Mouse (Mus musculus) common myeloid progenitor, adult 5-6 weeks (primary cell): Measurements from ENCODE around the gene Kcnh1. TPM values are rescaled to one million over a fixed set of nuclear protein-coding genes. Genes with fewer than 3 reads are reported as not detected.

Source experiments
- ATAC-seq: replicated peaks from 2 replicates; pipeline ENCODE4 v1.8.0; 2016; ENCODE audit warnings: low read depth, mild to moderate bottlenecking, moderate TSS enrichment, inconsistent platforms; ENCODE audit not compliant: poor library complexity, severe bottlenecking
- total RNA-seq: library from RNA; stranded (forward); fragments of 200-1000, 187-1606 nt; gene quantifications from 2 replicates; pipeline ENCODE4 v1.2.3, GENCODE M21; 2017

Gene Kcnh1
- total RNA-seq, 1 experiment from 2014 or later, result not detected

- peak; percentile 48 for ATAC-seq
Measured at GRCm38 (mm10) chr1:192449572-192450351, 259.2 kb downstream of the Kcnh1 start.

DNA sequence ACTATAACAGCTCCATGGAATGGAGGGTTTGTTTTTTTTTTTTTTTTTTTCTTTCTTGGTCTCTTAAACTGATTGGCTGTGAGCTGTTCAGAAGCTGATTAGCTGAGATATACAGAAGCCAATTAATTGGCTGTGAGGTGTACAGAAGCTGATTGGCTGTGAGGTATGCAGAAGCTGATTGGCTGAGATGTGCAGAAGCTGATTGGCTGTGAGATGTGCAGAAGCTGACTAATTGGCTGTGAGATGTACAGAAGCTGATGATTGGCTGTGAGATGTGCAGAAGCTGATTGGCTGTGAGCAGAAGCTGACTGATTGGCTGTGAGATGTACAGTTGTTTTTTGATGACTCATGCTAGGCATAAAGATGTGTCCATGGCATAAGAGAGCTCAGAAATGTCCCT, 259.9 kb downstream of the Kcnh1 start:
- ATAC-seq, result no peak

DNA sequence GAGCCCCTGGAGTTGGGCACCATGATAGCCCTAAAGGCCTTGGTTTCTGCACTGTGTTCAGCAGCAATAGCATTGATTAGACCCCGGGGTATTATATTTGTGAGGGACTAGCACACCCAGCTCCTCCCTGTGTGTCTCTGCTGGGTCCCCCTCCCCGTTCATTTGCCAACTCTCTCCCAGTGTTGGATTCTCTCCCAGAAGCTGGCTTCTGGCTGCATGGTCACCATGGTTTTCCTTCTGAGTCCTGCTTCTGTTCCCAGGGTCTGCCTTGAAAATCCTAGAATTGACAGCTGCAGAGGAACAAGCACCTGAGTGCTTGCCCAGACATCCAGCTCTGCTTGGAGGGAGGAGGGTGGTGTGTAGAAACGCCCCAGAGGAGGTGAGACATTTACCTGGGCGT, 261.1 kb downstream of the Kcnh1 start:
- ATAC-seq, result no peak

DNA sequence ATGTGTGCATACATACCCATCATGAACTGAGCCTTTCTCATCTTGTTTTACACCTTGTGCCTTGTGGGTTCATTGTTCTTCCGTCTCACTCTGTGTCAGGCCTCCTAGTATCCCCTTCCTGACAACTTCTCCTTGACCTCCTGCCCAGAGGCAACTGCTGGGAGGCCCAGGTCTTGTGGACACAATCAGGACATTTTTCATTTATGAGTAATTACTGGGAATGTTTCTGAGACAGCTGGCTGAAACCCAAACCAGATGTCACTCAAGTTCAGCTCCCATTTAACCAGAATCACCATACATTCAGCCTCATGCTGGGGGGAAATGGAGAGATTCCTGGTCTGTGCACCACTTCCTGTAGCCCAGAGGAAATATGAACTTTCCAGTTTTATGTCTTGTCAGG, 263.9 kb downstream of the Kcnh1 start:
- ATAC-seq, result no peak

GRCm38 (mm10) chr1:192454981-192455380, 264.4 kb downstream of the Kcnh1 start:
- no peak for ATAC-seq

- ATAC-seq, result no peak
Measured at GRCm38 (mm10) chr1:192457037-192457436, 266.5 kb downstream of the Kcnh1 start.

GRCm38 (mm10) chr1:192457526-192458206, 267.1 kb downstream of the Kcnh1 start:
- peak; percentile 45; the same call in 1 of the 2 replicates for ATAC-seq

DNA sequence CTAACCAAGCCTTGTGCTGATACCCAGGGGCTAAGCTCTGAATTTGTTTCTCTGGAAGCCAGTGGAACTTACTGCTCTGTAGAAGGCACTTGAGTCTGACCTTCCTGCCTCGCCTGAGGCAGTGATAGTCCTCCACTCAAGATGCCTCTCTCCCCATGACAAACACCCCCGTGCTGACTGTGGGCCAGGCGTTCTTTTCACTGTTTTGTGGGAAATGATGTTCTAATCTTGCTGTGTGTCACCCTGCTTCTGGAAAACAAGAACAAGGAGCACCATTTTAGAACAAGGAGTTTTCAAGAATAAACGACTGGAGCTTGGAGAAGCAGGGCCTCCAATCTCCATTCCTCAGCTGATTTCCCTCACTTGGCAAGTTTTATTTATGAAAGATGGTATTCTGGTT, 273.2 kb downstream of the Kcnh1 start:
- no peak for ATAC-seq

- 0 out of 2 replicates have a peak, but pooled peaks have one; percentile 50 for ATAC-seq
Measured at GRCm38 (mm10) chr1:192472366-192472765, 281.8 kb downstream of the Kcnh1 start.

GRCm38 (mm10) chr1:192473134-192473533, 282.6 kb downstream of the Kcnh1 start:
- ATAC-seq, result no peak

- ATAC-seq, result no peak
Measured at GRCm38 (mm10) chr1:192476704-192477103, 286.1 kb downstream of the Kcnh1 start.

DNA sequence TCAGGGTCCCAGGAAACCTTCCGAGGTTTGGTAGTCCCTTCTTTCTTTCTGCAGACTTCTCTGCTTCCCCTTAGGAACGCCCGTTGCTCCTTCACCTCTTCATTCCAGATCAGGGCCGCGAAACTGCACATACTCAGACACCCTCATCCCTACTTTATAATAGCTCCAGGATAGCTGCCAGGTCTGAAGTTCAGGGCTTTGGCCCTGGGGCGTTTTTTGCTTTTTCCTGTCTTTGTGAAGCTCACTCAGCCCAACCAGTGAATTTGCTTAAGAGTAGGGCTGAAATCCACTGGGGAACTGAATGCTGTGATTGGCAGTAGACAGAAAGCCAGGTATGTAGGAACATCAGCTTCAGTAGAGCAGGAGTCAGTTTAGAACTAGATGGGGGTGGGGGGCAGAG, 287.0 kb downstream of the Kcnh1 start:
- ATAC-seq, result no peak

GRCm38 (mm10) chr1:192478176-192478575, 287.6 kb downstream of the Kcnh1 start:
- no peak for ATAC-seq

GRCm38 (mm10) chr1:192480072-192480784, 289.7 kb downstream of the Kcnh1 start:
- ATAC-seq, result no peak

DNA sequence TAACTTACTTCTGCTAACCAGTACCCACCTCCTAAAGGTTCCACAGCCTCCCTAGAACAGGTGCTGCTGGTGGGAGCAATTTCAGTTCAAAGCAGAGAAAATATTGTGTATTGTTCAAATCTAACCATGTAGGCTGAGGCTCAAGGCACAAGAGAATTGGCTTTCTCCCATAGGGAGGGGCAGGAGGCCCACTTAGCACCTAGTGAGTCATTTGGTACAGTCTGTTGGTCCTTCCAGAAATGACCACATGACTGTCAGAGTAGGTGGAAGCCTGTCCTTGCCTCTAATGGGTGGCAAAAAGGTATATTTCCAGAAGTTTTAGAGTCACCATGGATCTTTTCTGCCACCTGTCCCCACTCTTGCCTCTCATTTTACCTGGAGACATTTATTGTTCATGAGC, 290.9 kb downstream of the Kcnh1 start:
- no peak for ATAC-seq

DNA sequence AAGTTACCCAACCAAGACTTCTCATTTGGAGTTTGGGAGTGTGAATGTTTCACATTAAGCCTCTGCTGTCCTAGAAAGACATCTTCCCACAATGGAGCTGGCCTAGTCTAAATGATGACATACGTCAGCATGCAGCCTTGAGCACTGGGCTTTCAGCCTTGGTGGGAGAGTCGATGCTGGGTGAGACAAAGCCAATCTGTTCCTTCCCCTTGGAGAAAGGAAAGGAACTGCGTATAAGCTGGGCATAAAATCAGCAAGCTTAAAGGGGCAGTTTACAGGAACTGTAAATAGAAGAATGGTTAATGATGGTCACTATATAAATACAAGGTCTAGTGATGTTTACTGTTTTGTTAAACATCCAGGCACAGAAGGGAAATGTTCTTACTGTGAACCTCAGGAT, 294.5 kb downstream of the Kcnh1 start:
- ATAC-seq, result no peak

GRCm38 (mm10) chr1:192487571-192487970, 297.0 kb downstream of the Kcnh1 start:
- no peak for ATAC-seq

DNA sequence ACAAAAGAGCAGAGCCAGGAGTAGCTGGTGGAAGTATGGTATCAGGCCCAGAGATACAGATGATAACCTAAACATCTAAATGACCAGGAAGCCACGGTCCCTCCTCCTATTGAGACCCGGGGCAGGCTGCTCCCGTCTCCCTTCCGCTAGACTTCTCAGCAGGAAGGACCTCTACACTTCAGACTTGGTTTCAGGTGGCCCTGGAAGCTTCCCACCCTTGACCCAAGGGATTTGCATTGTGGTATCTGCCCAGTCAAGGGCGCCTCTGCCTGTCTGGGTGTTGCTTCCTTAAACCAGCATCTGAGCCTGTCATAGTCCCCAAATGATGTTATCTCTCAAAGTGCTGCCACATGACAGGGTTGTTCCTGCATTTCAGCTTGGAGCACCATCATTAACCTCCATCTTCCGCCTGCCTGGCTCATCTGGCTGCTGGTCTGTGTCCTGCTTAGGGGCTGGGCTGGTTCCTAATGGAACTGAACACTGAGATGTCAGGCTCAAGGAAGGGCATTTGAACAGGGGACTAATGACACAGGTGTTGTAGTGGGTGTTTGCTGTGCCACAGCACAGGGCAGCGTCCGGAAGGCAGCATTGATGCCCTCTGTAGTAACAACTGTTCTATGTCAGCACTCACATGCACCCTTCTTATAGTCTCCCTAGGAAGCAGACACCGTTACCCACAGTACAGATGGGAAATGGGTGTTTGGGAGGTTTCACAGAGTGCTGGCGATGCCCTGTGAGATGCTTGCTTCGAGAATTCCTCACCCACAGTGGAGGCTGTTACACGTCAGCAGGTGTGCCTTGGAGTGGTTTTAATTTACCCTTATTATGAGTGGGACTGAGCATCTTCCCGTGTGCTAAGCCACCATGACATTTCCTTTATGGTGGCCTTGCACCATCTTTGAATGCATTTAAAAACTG, 299.6 kb downstream of the Kcnh1 start:
- ATAC-seq, result no peak

DNA sequence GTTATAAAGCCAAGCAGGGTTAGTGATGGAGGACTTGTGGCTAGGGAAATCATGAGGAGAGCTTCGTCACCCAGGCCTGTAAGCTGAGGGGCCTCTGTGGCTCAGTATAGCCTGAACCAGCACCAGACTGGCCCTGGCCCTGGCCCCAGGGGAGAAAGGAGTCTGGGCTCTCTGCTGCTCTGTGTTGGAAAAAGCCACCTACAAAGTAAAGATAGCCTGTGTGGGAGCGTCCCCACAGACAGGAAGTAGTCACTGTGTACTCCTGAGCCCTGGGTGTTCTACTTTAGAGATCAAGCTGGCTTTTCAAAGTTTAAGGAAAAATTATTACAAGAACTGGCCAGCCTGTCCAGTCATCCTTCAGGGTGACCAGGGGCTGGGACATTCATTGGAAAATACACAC, 306.9 kb downstream of the Kcnh1 start:
- ATAC-seq, result no peak

- ATAC-seq, result peak; percentile 53
Measured at GRCm38 (mm10) chr1:192502016-192502415, 311.4 kb downstream of the Kcnh1 start.
